Mouse (Mus musculus) cerebellum, postnatal 36 days (tissue): ENCODE data around the gene Insm1.

Experiments used
- DNase-seq, 2 experiments: peaks; one replicate each; pipeline ENCODE4 v3.0.0; 2021 to 2022; ENCODE audit warnings: mixed read lengths in 2 of 2

Gene Insm1

GRCm38 (mm10) chr2:146266539-146266938, 44.8 kb downstream of the Insm1 start:
- DNase-seq: no peak
